Mouse (Mus musculus): ENCODE measurements around the gene Olfr718-ps1. TPM values are rescaled to one million over a fixed set of nuclear protein-coding genes. Genes with fewer than 3 reads are reported as not detected.

Olfr718-ps1 gene
- total RNA-seq, 1 experiment: 0.36 TPM

GRCm38 (mm10) chr5:143101626-143102025 lies 45.8 kb downstream of the Olfr718-ps1 start:
- Histone ChIP-seq H3K9ac (ENCODE audit: insufficient read depth, low read depth, low read length, poor library complexity, severe bottlenecking) (no peak overlapping the region), H3K36me3 (ENCODE audit: control insufficient read depth, insufficient read depth, low read length, poor library complexity, severe bottlenecking) (no peaks in the 10 kb centered on the region), H3K27ac (ENCODE audit: insufficient read depth, low read depth, low read length, poor library complexity, severe bottlenecking) (no peak overlapping the region), H3K9me3 (ENCODE audit: control insufficient read depth, insufficient read depth, low read depth, low read length) (no peaks in the 10 kb centered on the region), H3K4me1 (ENCODE audit: control insufficient read depth in 2 of 2, insufficient read depth in 2 of 2, low read length in 2 of 2, poor library complexity in 1 of 2) (no peaks in the 10 kb centered on the region; a peak in 1 of 4 replicates), H3K4me3 (ENCODE audit: insufficient read depth in 1 of 2, low read depth in 1 of 2, low read length in 2 of 2, poor library complexity in 1 of 2, severe bottlenecking in 1 of 2) (no peak overlapping the region)
- in situ Hi-C loops (cut with MboI; ENCODE audit: low sequenced_read_pairs in 2 of 2, unreplicated experiment in 2 of 2): no loop called here
- no peak for TF ChIP-seq CHD2 (IDR thresholded peaks at IDR 0.05; ENCODE audit: low read depth, low read length)
- no peak for TF ChIP-seq ZC3H11A (IDR thresholded peaks at IDR 0.05; ENCODE audit: borderline replicate concordance, low read depth, low read length)
- TF ChIP-seq MAFK (IDR thresholded peaks at IDR 0.05; ENCODE audit: insufficient read depth, low read depth, low read length): no peak
- no peak for TF ChIP-seq HCFC1 (IDR thresholded peaks at IDR 0.05; ENCODE audit: borderline replicate concordance, insufficient read depth, low read length)
- no peak for TF ChIP-seq ZNF384 (IDR thresholded peaks at IDR 0.05; ENCODE audit: low read depth, low read length)
- no peak for DNase-seq (ENCODE audit: low read depth, low spot score)

GRCm38 (mm10) chr5:143095256-143095655 lies 52.1 kb downstream of the Olfr718-ps1 start:
- peaks cover 3% of the 10 kb centered on the region for H3K36me3 ChIP-seq (ENCODE audit: control insufficient read depth, insufficient read depth, low read length, poor library complexity, severe bottlenecking)
- no peaks in the 10 kb centered on the region; a peak in 1 of 4 replicates for H3K4me1 ChIP-seq (ENCODE audit: control insufficient read depth in 2 of 2, insufficient read depth in 2 of 2, low read length in 2 of 2, poor library complexity in 1 of 2)
- no peak overlapping the region for H3K9ac ChIP-seq (ENCODE audit: insufficient read depth, low read depth, low read length, poor library complexity, severe bottlenecking)
- no peak overlapping the region for H3K27ac ChIP-seq (ENCODE audit: insufficient read depth, low read depth, low read length, poor library complexity, severe bottlenecking)
- DNase-seq (ENCODE audit: low read depth, low spot score): no peak
- H3K9me3 ChIP-seq (ENCODE audit: control insufficient read depth, insufficient read depth, low read depth, low read length): no peaks in the 10 kb centered on the region
- in situ Hi-C loops (cut with MboI; ENCODE audit: low sequenced_read_pairs in 2 of 2, unreplicated experiment in 2 of 2): no loop called here
- no peak overlapping the region for H3K4me3 ChIP-seq (ENCODE audit: insufficient read depth in 1 of 2, low read depth in 1 of 2, low read length in 2 of 2, poor library complexity in 1 of 2, severe bottlenecking in 1 of 2)
- TF ChIP-seq MAFK (IDR thresholded peaks at IDR 0.05; ENCODE audit: insufficient read depth, low read depth, low read length) (no peak), ZC3H11A (IDR thresholded peaks at IDR 0.05; ENCODE audit: borderline replicate concordance, low read depth, low read length) (no peak), HCFC1 (IDR thresholded peaks at IDR 0.05; ENCODE audit: borderline replicate concordance, insufficient read depth, low read length) (no peak)

GRCm38 (mm10) chr5:143092891-143093290 lies 54.5 kb downstream of the Olfr718-ps1 start:
- in situ Hi-C loops (cut with MboI; ENCODE audit: low sequenced_read_pairs in 2 of 2, unreplicated experiment in 2 of 2): no loop called here
- no peaks in the 10 kb centered on the region for H3K9me3 ChIP-seq (ENCODE audit: control insufficient read depth, insufficient read depth, low read depth, low read length)
- H3K4me1 ChIP-seq (ENCODE audit: control insufficient read depth in 2 of 2, insufficient read depth in 2 of 2, low read length in 2 of 2, poor library complexity in 1 of 2): no peaks in the 10 kb centered on the region
- no peak overlapping the region for H3K9ac ChIP-seq (ENCODE audit: insufficient read depth, low read depth, low read length, poor library complexity, severe bottlenecking)
- DNase-seq (ENCODE audit: low read depth, low spot score): no peak
- H3K4me3 ChIP-seq (ENCODE audit: insufficient read depth in 1 of 2, low read depth in 1 of 2, low read length in 2 of 2, poor library complexity in 1 of 2, severe bottlenecking in 1 of 2): no peak overlapping the region
- H3K36me3 ChIP-seq (ENCODE audit: control insufficient read depth, insufficient read depth, low read length, poor library complexity, severe bottlenecking): peaks cover 8% of the 10 kb centered on the region
- no peak for TF ChIP-seq CHD2 (IDR thresholded peaks at IDR 0.05; ENCODE audit: low read depth, low read length)
- no peak for TF ChIP-seq ZNF384 (IDR thresholded peaks at IDR 0.05; ENCODE audit: low read depth, low read length)
- TF ChIP-seq MAFK (IDR thresholded peaks at IDR 0.05; ENCODE audit: insufficient read depth, low read depth, low read length): no peak
- TF ChIP-seq HCFC1 (IDR thresholded peaks at IDR 0.05; ENCODE audit: borderline replicate concordance, insufficient read depth, low read length): no peak
- no peak for TF ChIP-seq ZC3H11A (IDR thresholded peaks at IDR 0.05; ENCODE audit: borderline replicate concordance, low read depth, low read length)
- no peak overlapping the region for H3K27ac ChIP-seq (ENCODE audit: insufficient read depth, low read depth, low read length, poor library complexity, severe bottlenecking)

GRCm38 (mm10) chr5:143084898-143085297 lies 62.5 kb downstream of the Olfr718-ps1 start:
- in situ Hi-C loops (cut with MboI; ENCODE audit: low sequenced_read_pairs in 2 of 2, unreplicated experiment in 2 of 2): no loop called here
- TF ChIP-seq ZC3H11A (IDR thresholded peaks at IDR 0.05; ENCODE audit: borderline replicate concordance, low read depth, low read length) (peak; percentile 17; the same call in 1 of the 2 replicates), HCFC1 (IDR thresholded peaks at IDR 0.05; ENCODE audit: borderline replicate concordance, insufficient read depth, low read length) (no peak)
- Histone ChIP-seq H3K4me3 (ENCODE audit: insufficient read depth in 1 of 2, low read depth in 1 of 2, low read length in 2 of 2, poor library complexity in 1 of 2, severe bottlenecking in 1 of 2) (no peak overlapping the region), H3K4me1 (ENCODE audit: control insufficient read depth in 2 of 2, insufficient read depth in 2 of 2, low read length in 2 of 2, poor library complexity in 1 of 2) (no peaks in the 10 kb centered on the region), H3K27ac (ENCODE audit: insufficient read depth, low read depth, low read length, poor library complexity, severe bottlenecking) (no peak overlapping the region), H3K36me3 (ENCODE audit: control insufficient read depth, insufficient read depth, low read length, poor library complexity, severe bottlenecking) (peaks cover 20% of the 10 kb centered on the region), H3K9ac (ENCODE audit: insufficient read depth, low read depth, low read length, poor library complexity, severe bottlenecking) (no peak overlapping the region), H3K9me3 (ENCODE audit: control insufficient read depth, insufficient read depth, low read depth, low read length) (no peaks in the 10 kb centered on the region)
- peak; percentile 47 for DNase-seq (ENCODE audit: low read depth, low spot score)

Other genes with a start within 250 kb of the Olfr718-ps1 start
- 3,755 and 4,692 TPM in 2 replicates for gene Actb, start 240.8 kb downstream of the Olfr718-ps1 start, total RNA-seq (2012; rRNA removed)
- gene Fscn1, start 187.2 kb downstream of the Olfr718-ps1 start, total RNA-seq (2012; rRNA removed): 161 and 310 TPM in 2 replicates
- gene Rnf216, start 34.6 kb downstream of the Olfr718-ps1 start, total RNA-seq (2012; rRNA removed): 17.7 and 23.8 TPM in 2 replicates
- gene Rbak, start 33.2 kb upstream of the Olfr718-ps1 start, total RNA-seq (2012; rRNA removed): 11.2 and 11.5 TPM in 2 replicates
- 0.45 and 0.48 TPM in 2 replicates for gene Spdye4b, start 33.4 kb upstream of the Olfr718-ps1 start, total RNA-seq (2012; rRNA removed)
- not detected in 2 replicates for gene Spdye4a, start 79.3 kb upstream of the Olfr718-ps1 start, total RNA-seq (2012; rRNA removed)
- gene Zfp12, start 87.6 kb upstream of the Olfr718-ps1 start, total RNA-seq (2012; rRNA removed): 8.6 and 9.4 TPM in 2 replicates
- gene Zfp316, start 122.4 kb upstream of the Olfr718-ps1 start, total RNA-seq (2012; rRNA removed): 1.6 and 2.7 TPM in 2 replicates
- 0.67 and 0.69 TPM in 2 replicates for gene Zfp853, start 146.0 kb upstream of the Olfr718-ps1 start, total RNA-seq (2012; rRNA removed)
- 17.9 and 20.2 TPM in 2 replicates for gene E130309D02Rik, start 167.8 kb upstream of the Olfr718-ps1 start, total RNA-seq (2012; rRNA removed)
- 27.7 and 29.3 TPM in 2 replicates for gene Zdhhc4, start 181.7 kb upstream of the Olfr718-ps1 start, total RNA-seq (2012; rRNA removed)
- 0.16 and 0.58 TPM in 2 replicates for gene Grid2ip, start 209.8 kb upstream of the Olfr718-ps1 start, total RNA-seq (2012; rRNA removed)